Mouse (Mus musculus) heart, postnatal 36 days (tissue): ENCODE results near the gene Zfp574. TPM values are rescaled to one million over a fixed set of nuclear protein-coding genes. Genes with fewer than 3 reads are reported as not detected.
"Not testable (repeated sequence)": the region's sequence is repeated elsewhere in the genome, so short reads cannot be mapped to it uniquely, and the experiment has no call there.

Experiments
- DNase-seq, 2 experiments: peaks; one replicate each; pipeline ENCODE4 v3.0.0; 2021 to 2022
- intact Hi-C: fragments of 180-260 bp; cut with DNase I; formaldehyde crosslinking; loops from one replicate; pipeline ENCODE4 v1.15.1; 2025
- total RNA-seq, 2 experiments: library from RNA; stranded (reverse); gene quantifications; 2 replicates each; pipeline ENCODE4 v1.2.3; 2021

The Zfp574 gene
- total RNA-seq, result 10 to 100 TPM in 1 of 2 experiments, 1 to 10 TPM in 1; 9.8 to 10.7 TPM

- intact Hi-C loops, result loop anchor here (5.0 to 10.0 kb wide), 3 partner anchors 170 to 583 kb away; partner anchors contain the start of genes Arhgef1, Bckdha and Exosc5
- peak in 1 of 2 experiments; percentile 27 for DNase-seq
These were observed at the start of gene Zfp574, which contains the start of gene Grik5 for GRCm38 (mm10) chr7:25071979-25072715. Gene Zfp574 (plus strand): TSS chr7:25072567. Gene Grik5 (minus strand): TSS chr7:25072346.

GRCm38 (mm10) chr7:25025855-25026439, 46.4 kb upstream of the Zfp574 start:
- DNase-seq, result peak; percentile 12 to 22
- intact Hi-C loops, result no loop called here

- intact Hi-C loops, result no loop called here
- no peak for DNase-seq
These were observed 45.9 kb upstream of the Zfp574 start for GRCm38 (mm10) chr7:25026452-25026851.

- peak; percentile 75 to 83 for DNase-seq
- intact Hi-C loops, result loop anchor here (1.0 to 2.0 kb wide), 2 partner anchors 64 to 157 kb away; no protein-coding TSS in a partner anchor
These were observed 42.2 kb upstream of the Zfp574 start for GRCm38 (mm10) chr7:25030032-25030753.

GRCm38 (mm10) chr7:25031528-25031927, 40.8 kb upstream of the Zfp574 start:
- DNase-seq, result no peak
- intact Hi-C loops, result loop anchor here (2.0 kb wide), 1 partner anchor 155 kb away; no protein-coding TSS in a partner anchor

- no peak for DNase-seq
- intact Hi-C loops, result no loop called here
These were observed 37.6 kb upstream of the Zfp574 start for GRCm38 (mm10) chr7:25034796-25035195.

- DNase-seq, result peak; percentile 52 to 77
- intact Hi-C loops, result no loop called here
These were observed 36.5 kb upstream of the Zfp574 start for GRCm38 (mm10) chr7:25035916-25036315.

GRCm38 (mm10) chr7:25041921-25042320, 30.4 kb upstream of the Zfp574 start:
- intact Hi-C loops, result no loop called here
- no peak for DNase-seq

- DNase-seq, intact Hi-C loops: not testable (repeated sequence)
These were observed 27.8 kb upstream of the Zfp574 start for GRCm38 (mm10) chr7:25044599-25044998.

GRCm38 (mm10) chr7:25047363-25047762, 25.0 kb upstream of the Zfp574 start:
- intact Hi-C loops, result no loop called here

GRCm38 (mm10) chr7:25049295-25049930, 23.0 kb upstream of the Zfp574 start:
- intact Hi-C loops, result no loop called here

More at GRCm38 (mm10) chr7:25047363-25047762, 25.0 kb upstream of the Zfp574 start:
- DNase-seq, result no peak

GRCm38 (mm10) chr7:25052587-25052986, 19.8 kb upstream of the Zfp574 start:
- no peak for DNase-seq
- intact Hi-C loops, result no loop called here

More at GRCm38 (mm10) chr7:25049295-25049930, 23.0 kb upstream of the Zfp574 start:
- DNase-seq, result no peak

- intact Hi-C loops, result no loop called here
- no peak for DNase-seq
These were observed 15.4 kb upstream of the Zfp574 start for GRCm38 (mm10) chr7:25056951-25057350.

- no peak for DNase-seq
- intact Hi-C loops, result no loop called here
These were observed 14.5 kb upstream of the Zfp574 start for GRCm38 (mm10) chr7:25057888-25058287.

GRCm38 (mm10) chr7:25058394-25058793, 14.0 kb upstream of the Zfp574 start:
- no peak for DNase-seq
- intact Hi-C loops, result no loop called here

- intact Hi-C loops, result no loop called here
- DNase-seq, result peak in 1 of 2 experiments; percentile 23
These were observed 13.5 kb upstream of the Zfp574 start for GRCm38 (mm10) chr7:25058836-25059235.

- no peak for DNase-seq
These were observed 9.0 kb upstream of the Zfp574 start for GRCm38 (mm10) chr7:25063346-25063745.

GRCm38 (mm10) chr7:25063900-25064299, 8.5 kb upstream of the Zfp574 start:
- DNase-seq, result no peak
- intact Hi-C loops, result no loop called here

More at GRCm38 (mm10) chr7:25063346-25063745, 9.0 kb upstream of the Zfp574 start:
- intact Hi-C loops, result no loop called here

- DNase-seq, result no peak
- intact Hi-C loops, result loop anchor here (2.0 kb wide), 1 partner anchor 19 kb away; no protein-coding TSS in a partner anchor
These were observed 5.0 kb upstream of the Zfp574 start for GRCm38 (mm10) chr7:25067338-25067737.
